Mouse (Mus musculus) CH12.LX (cell line): Measurements from ENCODE around the gene Cenpe. TPM values are rescaled to one million over a fixed set of nuclear protein-coding genes. Genes with fewer than 3 reads are reported as not detected.
A peak's percentile ranks its signal among the peaks of the same experiment; 100 is the strongest.

Source experiments
- DNase-seq: peaks from one replicate; pipeline ENCODE4 v3.0.0-alpha.2; 2013; ENCODE audit errors: extremely low read depth
- H3K27ac ChIP-seq: 2 replicates; pipeline ENCODE4 v1.5.1; 2012; ENCODE audit warnings: low read depth, mild to moderate bottlenecking, control low read depth, moderate library complexity; ENCODE audit not compliant: insufficient read depth
- H3K27me3 ChIP-seq: replicated peaks from 2 replicates; pipeline ENCODE3; 2012; ENCODE audit warnings: inconsistent platforms
- H3K36me3 ChIP-seq, 2 experiments: replicated peaks in 1 of 2; 2 replicates each; pipeline versions ENCODE3 to v1.6.1; 2012; ENCODE audit warnings: inconsistent platforms in 1 of 2, low read length in 1 of 2, mild to moderate bottlenecking in 1 of 2, mixed read lengths in 1 of 2, moderate library complexity in 1 of 2; ENCODE audit not compliant: control insufficient read depth in 1 of 2, insufficient read depth in 1 of 2
- H3K4me1 ChIP-seq, 2 experiments: 2 replicates each; pipeline ENCODE4 v1.6.1; 2012; ENCODE audit warnings: inconsistent platforms in 1 of 2, moderate library complexity in 1 of 2; ENCODE audit not compliant: insufficient read depth in 2 of 2, control insufficient read depth in 1 of 2
- H3K4me2 ChIP-seq: 2 replicates; pipeline ENCODE4 v1.6.1; 2012; ENCODE audit warnings: low read depth, mild to moderate bottlenecking, control low read depth; ENCODE audit not compliant: poor library complexity, insufficient read depth, severe bottlenecking
- H3K4me3 ChIP-seq, 3 experiments: fragments of 150-350 bp in 1 of 3; sonication (generic) in 1 of 3; replicated peaks in 1 of 3; 2 replicates each; pipeline versions ENCODE3 to v1.5.1; 2011 to 2012; ENCODE audit warnings: low read depth in 2 of 3, low read length in 2 of 3, mild to moderate bottlenecking in 2 of 3, moderate library complexity in 2 of 3, control low read depth in 1 of 3, improper control_type of control experiment in 1 of 3, inconsistent platforms in 1 of 3, mixed read lengths in 1 of 3; ENCODE audit not compliant: poor library complexity in 1 of 3
- H3K79me2 ChIP-seq: replicated peaks from 2 replicates; pipeline ENCODE4 v1.6.1; 2012; ENCODE audit warnings: mild to moderate bottlenecking, moderate library complexity; ENCODE audit not compliant: control insufficient read depth, poor library complexity, insufficient read depth, severe bottlenecking; ENCODE audit errors: extremely low read depth
- H3K9ac ChIP-seq: 2 replicates; pipeline ENCODE4 v1.6.1; 2012; ENCODE audit warnings: low read depth, mild to moderate bottlenecking, control low read depth, moderate library complexity; ENCODE audit not compliant: insufficient read depth
- H3K9me3 ChIP-seq: replicated peaks from 2 replicates; pipeline ENCODE3; 2012; ENCODE audit warnings: low read length, inconsistent platforms, mixed read lengths
- BHLHE40 ChIP-seq: IDR thresholded peaks from 2 replicates; pipeline ENCODE4 v1.6.1; 2011; ENCODE audit warnings: mild to moderate bottlenecking, low read depth, low read length, improper control_type of control experiment
- CHD1 ChIP-seq: IDR thresholded peaks from 2 replicates; pipeline ENCODE4 v1.6.1; 2012; ENCODE audit warnings: low read depth, low read length, improper control_type of control experiment, inconsistent platforms
- CHD2 ChIP-seq: IDR thresholded peaks from 2 replicates; pipeline ENCODE4 v1.6.1; 2011; ENCODE audit warnings: low read length, improper control_type of control experiment
- ELF1 ChIP-seq: IDR thresholded peaks from 2 replicates; pipeline ENCODE4 v1.6.1; 2014; ENCODE audit warnings: low read depth, mild to moderate bottlenecking, inconsistent platforms, low read length, improper control_type of control experiment
- EP300 ChIP-seq: IDR thresholded peaks from 2 replicates; pipeline ENCODE4 v1.6.1; 2011; ENCODE audit warnings: low read length, improper control_type of control experiment
- ETS1 ChIP-seq: conservative IDR thresholded peaks from 2 replicates; pipeline ENCODE4 v1.6.1; 2012; ENCODE audit warnings: low read depth, mild to moderate bottlenecking, inconsistent platforms, low read length, improper control_type of control experiment, moderate library complexity
- HCFC1 ChIP-seq: IDR thresholded peaks from 2 replicates; pipeline ENCODE4 v1.6.1; 2012; ENCODE audit warnings: low read depth, mild to moderate bottlenecking, inconsistent platforms, low read length, improper control_type of control experiment
- IRF4 ChIP-seq: IDR thresholded peaks from 2 replicates; pipeline ENCODE4 v1.6.1; 2014; ENCODE audit warnings: low read depth, mild to moderate bottlenecking, inconsistent platforms, low read length, improper control_type of control experiment
- JUN ChIP-seq: IDR thresholded peaks from 2 replicates; pipeline ENCODE4 v1.6.1; 2011; ENCODE audit warnings: low read depth, mild to moderate bottlenecking, low read length, improper control_type of control experiment, moderate library complexity; ENCODE audit not compliant: insufficient read depth
- JUND ChIP-seq: conservative IDR thresholded peaks from 2 replicates; pipeline ENCODE4 v1.6.1; 2011; ENCODE audit warnings: low read depth, low read length, improper control_type of control experiment
- KAT2A ChIP-seq: IDR thresholded peaks from 2 replicates; pipeline ENCODE4 v1.6.1; 2012; ENCODE audit warnings: low read length, improper control_type of control experiment, inconsistent platforms; ENCODE audit not compliant: insufficient replicate concordance
- MAFK ChIP-seq: IDR thresholded peaks from 2 replicates; pipeline ENCODE4 v1.6.1; 2011; ENCODE audit warnings: low read length, improper control_type of control experiment; ENCODE audit not compliant: insufficient replicate concordance
- MAX ChIP-seq: IDR thresholded peaks from 2 replicates; pipeline ENCODE4 v1.6.1; 2011; ENCODE audit warnings: low read length, improper control_type of control experiment
- MAZ ChIP-seq: IDR thresholded peaks from 2 replicates; pipeline ENCODE4 v1.6.1; 2012; ENCODE audit warnings: low read depth, mild to moderate bottlenecking, inconsistent platforms, low read length, improper control_type of control experiment, moderate library complexity
- MEF2A ChIP-seq: IDR thresholded peaks from 2 replicates; pipeline ENCODE4 v1.6.1; 2014; ENCODE audit warnings: low read depth, mild to moderate bottlenecking, inconsistent platforms, low read length, improper control_type of control experiment, borderline replicate concordance
- MXI1 ChIP-seq: IDR thresholded peaks from 2 replicates; pipeline ENCODE4 v1.6.1; 2011; ENCODE audit warnings: mild to moderate bottlenecking, low read depth, low read length, improper control_type of control experiment
- MYC ChIP-seq: IDR thresholded peaks from 2 replicates; pipeline ENCODE4 v1.6.1; 2011; ENCODE audit warnings: low read depth, mild to moderate bottlenecking, improper control_type of control experiment, low read length
- NELFE ChIP-seq: IDR thresholded peaks from 2 replicates; pipeline ENCODE4 v1.6.1; 2011; ENCODE audit warnings: low read depth, low read length, improper control_type of control experiment
- NRF1 ChIP-seq: IDR thresholded peaks from 2 replicates; pipeline ENCODE4 v1.6.1; 2014; ENCODE audit warnings: low read depth, mild to moderate bottlenecking, inconsistent platforms, low read length, improper control_type of control experiment, moderate library complexity
- PAX5 ChIP-seq: IDR thresholded peaks from 2 replicates; pipeline ENCODE4 v1.6.1; 2012; ENCODE audit warnings: low read length, inconsistent platforms, mixed read lengths
- POLR2AphosphoS2 ChIP-seq: IDR thresholded peaks from 2 replicates; pipeline ENCODE4 v1.6.1; 2011; ENCODE audit warnings: low read depth, low read length, improper control_type of control experiment
- RCOR1 ChIP-seq: conservative IDR thresholded peaks from 2 replicates; pipeline ENCODE4 v1.6.1; 2012; ENCODE audit warnings: low read depth, mild to moderate bottlenecking, inconsistent platforms, low read length, improper control_type of control experiment
- SIN3A ChIP-seq: IDR thresholded peaks from 2 replicates; pipeline ENCODE4 v1.6.1; 2012; ENCODE audit warnings: low read length, improper control_type of control experiment, inconsistent platforms
- TBP ChIP-seq: conservative IDR thresholded peaks from 2 replicates; pipeline ENCODE4 v1.6.1; 2011; ENCODE audit warnings: low read depth, low read length, improper control_type of control experiment
- TCF12 ChIP-seq: IDR thresholded peaks from 2 replicates; pipeline ENCODE4 v1.6.1; 2014; ENCODE audit warnings: low read depth, mild to moderate bottlenecking, inconsistent platforms, low read length, improper control_type of control experiment
- UBTF ChIP-seq: IDR thresholded peaks from 2 replicates; pipeline ENCODE4 v1.6.1; 2012; ENCODE audit warnings: low read depth, mild to moderate bottlenecking, inconsistent platforms, low read length, improper control_type of control experiment, moderate library complexity
- USF1 ChIP-seq: IDR thresholded peaks from 2 replicates; pipeline ENCODE4 v1.6.1; 2014; ENCODE audit warnings: low read depth, mild to moderate bottlenecking, inconsistent platforms, low read length, improper control_type of control experiment
- USF2 ChIP-seq: conservative IDR thresholded peaks from 2 replicates; pipeline ENCODE4 v1.6.1; 2011; ENCODE audit warnings: low read depth, low read length, improper control_type of control experiment
- ZKSCAN1 ChIP-seq: IDR thresholded peaks from 2 replicates; pipeline ENCODE4 v1.6.1; 2012; ENCODE audit warnings: low read depth, inconsistent platforms, low read length, improper control_type of control experiment, borderline replicate concordance
- ZMIZ1 ChIP-seq: IDR thresholded peaks from 2 replicates; pipeline ENCODE4 v1.6.1; 2012; ENCODE audit warnings: low read depth, mild to moderate bottlenecking, inconsistent platforms, low read length, improper control_type of control experiment
- ZNF384 ChIP-seq: IDR thresholded peaks from 2 replicates; pipeline ENCODE4 v1.6.1; 2012; ENCODE audit warnings: low read depth, low read length, improper control_type of control experiment, inconsistent platforms
- dilution Hi-C: fragments of 300-500 bp; cut with MboI; formaldehyde crosslinking; loops from 2 replicates; pipeline ENCODE4 v1.14.3; 2020; ENCODE audit warnings: low sequenced_read_pairs; ENCODE audit not compliant: extremely low pct_unique_long_range_greater_than_20kb, extremely low pct_ligation_motif_present
- in situ Hi-C: fragments of 300-500 bp; cut with MboI; formaldehyde crosslinking; loops from 3 replicates; pipeline ENCODE4 v1.14.3; 2019; ENCODE audit warnings: low sequenced_read_pairs, low pct_ligation_motif_present, low pct_unique_long_range_greater_than_20kb, mixed read lengths
- polyA plus RNA-seq: library from polyadenylated mRNA; unstranded; fragments of >175 nt; gene quantifications from 2 replicates; pipeline ENCODE4 v1.2.1, GENCODE M21; 2012; ENCODE audit warnings: low read depth; ENCODE audit not compliant: insufficient read length
- total RNA-seq, 2 experiments: library from RNA; depleted of rRNA; stranded (reverse); fragments of 300-350 nt in 1 of 2; fragments of >200 nt in 1 of 2; gene quantifications; 2 replicates each; pipeline ENCODE4 v1.2.3; 2012 to 2014

The Cenpe gene
- total and polyA plus RNA-seq, 3 experiments, result 47.0 to 81.1 (median 73.8) TPM

- TF ChIP-seq JUN, result no peak
- no peak for TF ChIP-seq CHD2
- no peak for TF ChIP-seq MAX
- no peak for TF ChIP-seq ZKSCAN1
- TF ChIP-seq TBP, result no peak
- TF ChIP-seq PAX5, result no peak
- TF ChIP-seq NRF1, result no peak
- TF ChIP-seq MEF2A, result no peak
- TF ChIP-seq JUND, result no peak
- no peak for TF ChIP-seq EP300
- TF ChIP-seq POLR2AphosphoS2, result no peak
- TF ChIP-seq UBTF, result no peak
- TF ChIP-seq MAFK, result no peak
- no peak for TF ChIP-seq ETS1
- no peak for TF ChIP-seq NELFE
- TF ChIP-seq HCFC1, result no peak
- TF ChIP-seq MYC, result no peak
- dilution Hi-C loops, result no loop called here
- no peak overlapping the region for H3K9ac ChIP-seq
- no peaks in the 10 kb centered on the region for H3K79me2 ChIP-seq
- H3K9me3 ChIP-seq, result peaks cover 5% of the 10 kb centered on the region
- H3K36me3 ChIP-seq, result peaks cover 0 to 3% of the 10 kb centered on the region in 2 experiments
- H3K4me1 ChIP-seq, result peaks cover 0 to 4% of the 10 kb centered on the region in 2 experiments; a peak in 1 of 4 replicates
- H3K27me3 ChIP-seq, result no peaks in the 10 kb centered on the region
- H3K4me2 ChIP-seq, result no peak overlapping the region
- in situ Hi-C loops, result no loop called here
- no peak overlapping the region for H3K4me3 ChIP-seq
- H3K27ac ChIP-seq, result no peak overlapping the region
- DNase-seq, result no peak
These were observed 103.5 kb downstream of the Cenpe start for GRCm38 (mm10) chr3:135315720-135316425.

- in situ Hi-C loops, result no loop called here
- H3K4me3 ChIP-seq, result no peak overlapping the region
- TF ChIP-seq MXI1 (no peak), PAX5 (no peak), MAX (no peak), ZNF384 (no peak), JUND (peak; percentile 35; the same call in 1 of the 2 replicates), MAFK (no peak), ELF1 (no peak), USF2 (no peak), BHLHE40 (0 out of 2 replicates have a peak, but pooled peaks have one; percentile 10), MAZ (no peak), USF1 (no peak), CHD1 (no peak), IRF4 (peak; percentile 66), ZMIZ1 (no peak), MEF2A (no peak), KAT2A (no peak), TCF12 (no peak), MYC (no peak), POLR2AphosphoS2 (no peak), HCFC1 (no peak), RCOR1 (no peak), SIN3A (no peak)
These were observed 106.0 kb downstream of the Cenpe start for GRCm38 (mm10) chr3:135318331-135318730.

More at GRCm38 (mm10) chr3:135318331-135318730, 106.0 kb downstream of the Cenpe start:
- H3K4me1 ChIP-seq, result peaks cover 0 to 4% of the 10 kb centered on the region in 2 experiments; a peak in 1 of 4 replicates
- H3K4me2 ChIP-seq, result peak overlapping the region; percentile 62; the same call in 1 of the 2 replicates
- dilution Hi-C loops, result no loop called here
- no peak for DNase-seq
- no peaks in the 10 kb centered on the region for H3K79me2 ChIP-seq
- peaks cover 0 to 3% of the 10 kb centered on the region in 2 experiments for H3K36me3 ChIP-seq
- H3K27me3 ChIP-seq, result no peaks in the 10 kb centered on the region
- no peak overlapping the region for H3K9ac ChIP-seq
- H3K9me3 ChIP-seq, result peaks cover 5% of the 10 kb centered on the region
- H3K27ac ChIP-seq, result no peak overlapping the region
